Mouse (Mus musculus) gastrocnemius, postnatal 14 days (tissue): ENCODE results near the gene Gm42906. TPM values are rescaled to one million over a fixed set of nuclear protein-coding genes. Genes with fewer than 3 reads are reported as not detected.

Experiments used
- DNase-seq: peaks from one replicate; pipeline ENCODE4 v3.0.0; 2021; ENCODE audit warnings: mixed read lengths
- intact Hi-C: fragments of 180-260 bp; cut with DNase I; formaldehyde crosslinking; loops from one replicate; pipeline ENCODE4 v1.15.1; 2025; ENCODE audit warnings: low total_unique reads
- total RNA-seq, 2 experiments: library from RNA; stranded (reverse); gene quantifications; 2 replicates each; pipeline ENCODE4 v1.2.3; 2021

Gm42906 gene
- total RNA-seq, 2 experiments from 2014 or later = 1.5 TPM; not detected in 1

GRCm38 (mm10) chr5:151399918-151400556 lies 27.9 kb downstream of the Gm42906 start:
- intact Hi-C loops = no loop called here
- no peak for DNase-seq

GRCm38 (mm10) chr5:151396119-151396518 lies 31.8 kb downstream of the Gm42906 start:
- no peak for DNase-seq
- intact Hi-C loops = no loop called here

- intact Hi-C loops = no loop called here
- DNase-seq = no peak
These were observed 33.3 kb downstream of the Gm42906 start for GRCm38 (mm10) chr5:151394690-151395089.

DNA sequence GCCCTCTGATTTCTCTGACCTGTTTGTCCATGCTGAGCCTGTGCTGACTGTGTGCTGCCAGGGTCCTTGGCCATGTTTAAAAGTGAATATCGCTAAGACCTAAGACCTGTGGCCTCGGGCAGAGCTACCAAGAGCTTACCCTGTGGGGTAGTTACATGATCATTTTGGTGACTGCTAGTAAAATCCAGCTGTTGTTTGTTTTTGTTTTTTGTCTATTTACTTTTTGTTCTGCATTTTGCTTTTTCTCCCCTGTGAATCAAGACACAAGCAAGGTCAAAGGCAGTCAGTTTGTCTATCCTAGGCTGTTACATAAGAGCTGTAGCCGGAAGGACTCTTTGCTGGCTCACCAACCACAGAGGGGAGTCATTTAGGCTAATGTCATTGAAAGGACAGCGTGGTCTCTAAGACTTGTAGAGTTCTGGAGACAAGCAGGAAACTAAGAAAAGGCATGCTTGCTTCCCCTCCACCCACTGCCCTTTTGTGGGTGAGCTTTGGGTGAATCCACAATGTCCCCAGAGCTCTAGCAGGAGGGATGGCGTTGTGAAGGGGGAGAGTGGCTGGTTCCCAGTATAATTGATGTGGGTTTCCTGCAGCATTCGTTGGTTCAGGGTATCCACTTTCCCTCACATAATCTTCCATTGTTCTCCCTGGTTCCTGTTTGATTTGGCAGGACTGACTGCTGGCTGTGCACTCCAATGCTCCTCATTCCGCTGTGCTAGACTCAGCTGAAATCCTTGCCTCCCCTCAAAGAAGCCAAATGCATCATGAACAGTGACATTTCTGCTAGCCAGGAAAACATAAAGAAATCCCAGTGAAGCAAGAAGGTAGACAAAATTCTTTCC lies 33.9 kb downstream of the Gm42906 start:
- DNase-seq = peak; percentile 5
- intact Hi-C loops = no loop called here

DNA sequence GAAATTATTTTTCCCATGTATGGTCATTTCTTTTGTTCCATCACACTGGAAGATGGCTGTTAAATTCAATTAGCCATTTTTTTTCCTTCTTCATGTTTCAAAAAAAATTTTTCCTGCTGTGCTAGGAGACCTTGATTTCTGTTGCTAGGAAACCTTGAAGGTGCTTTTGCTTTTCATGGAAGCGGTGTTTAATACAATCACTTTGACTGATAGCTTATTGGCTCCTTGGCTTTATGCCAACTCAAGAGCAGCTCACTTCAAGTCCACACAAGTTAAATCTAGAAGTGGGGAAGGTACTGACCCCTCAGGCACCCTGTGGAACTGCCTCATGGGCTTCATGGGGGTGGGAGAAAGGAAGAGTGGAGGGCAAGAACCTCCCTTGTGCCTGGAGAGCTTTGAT lies 38.1 kb downstream of the Gm42906 start:
- no peak for DNase-seq

GRCm38 (mm10) chr5:151379896-151380295 lies 48.1 kb downstream of the Gm42906 start:
- intact Hi-C loops = no loop called here
- no peak for DNase-seq

More for the DNA sequence above, 38.1 kb downstream of the Gm42906 start:
- intact Hi-C loops = no loop called here

DNA sequence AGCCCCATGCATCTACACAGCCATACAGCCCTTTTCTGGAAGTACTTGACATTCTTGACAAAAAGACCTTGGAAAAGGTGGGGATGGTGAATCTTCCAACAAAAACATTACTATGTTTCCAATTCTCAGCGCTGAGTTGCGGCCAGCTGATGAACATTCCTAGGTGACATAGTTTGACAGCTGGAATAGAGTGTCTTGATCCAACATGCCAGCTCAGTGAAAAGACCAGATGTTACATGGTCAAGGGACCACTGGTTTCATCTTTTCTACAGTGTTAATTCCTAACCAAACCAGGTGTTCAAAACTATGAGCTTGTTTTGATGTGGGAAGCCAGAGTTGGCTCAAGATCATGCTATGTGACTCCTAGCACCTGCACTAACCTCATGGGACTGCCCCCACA lies 48.8 kb downstream of the Gm42906 start:
- DNase-seq = no peak
- intact Hi-C loops = no loop called here

DNA sequence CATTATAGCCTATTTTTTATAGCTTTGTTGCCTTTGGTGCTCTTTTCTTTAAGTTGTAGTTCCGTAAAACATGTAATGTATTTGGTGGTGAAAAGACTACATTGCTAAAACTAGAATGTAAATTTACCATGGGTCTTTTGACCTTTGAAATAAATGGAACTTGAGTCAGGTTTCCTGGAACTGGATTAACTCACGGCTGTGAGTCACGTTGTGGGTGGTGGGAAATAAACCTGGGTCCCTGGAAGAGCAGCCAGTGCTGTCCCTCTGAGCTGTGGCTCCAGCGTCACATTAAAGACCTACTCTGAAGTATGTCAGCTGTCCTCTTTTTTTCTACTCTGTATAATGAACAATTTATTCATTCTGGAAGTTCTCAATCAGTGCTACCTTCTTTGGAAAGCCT lies 51.0 kb downstream of the Gm42906 start:
- intact Hi-C loops = no loop called here
- DNase-seq = no peak

DNA sequence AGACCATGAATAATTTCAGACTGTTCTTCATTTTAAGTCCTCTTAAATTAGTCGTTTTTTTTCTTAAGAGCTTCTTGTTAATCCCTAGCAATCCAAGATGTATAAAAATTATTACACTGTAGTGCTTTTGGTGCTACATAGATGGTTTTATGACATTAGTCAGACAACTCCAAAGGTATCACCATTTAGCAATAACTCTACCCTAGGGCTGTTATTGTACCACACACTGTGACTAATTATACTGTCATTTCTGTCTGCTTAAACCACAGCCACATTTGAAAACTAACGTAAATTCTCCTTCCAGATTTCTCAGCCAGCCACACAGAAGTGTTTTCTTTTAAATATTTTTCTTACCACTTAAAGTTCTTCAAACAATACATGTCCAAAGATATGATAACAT lies 53.1 kb downstream of the Gm42906 start:
- intact Hi-C loops = no loop called here
- DNase-seq = no peak

- DNase-seq = no peak
- intact Hi-C loops = no loop called here
These were observed 56.8 kb downstream of the Gm42906 start for GRCm38 (mm10) chr5:151371130-151371529.

GRCm38 (mm10) chr5:151369306-151369721 lies 58.6 kb downstream of the Gm42906 start:
- DNase-seq = no peak
- intact Hi-C loops = loop anchor here (10.0 kb wide), 2 partner anchors 135 to 235 kb away; partner anchors contain the start of gene Stard13

DNA sequence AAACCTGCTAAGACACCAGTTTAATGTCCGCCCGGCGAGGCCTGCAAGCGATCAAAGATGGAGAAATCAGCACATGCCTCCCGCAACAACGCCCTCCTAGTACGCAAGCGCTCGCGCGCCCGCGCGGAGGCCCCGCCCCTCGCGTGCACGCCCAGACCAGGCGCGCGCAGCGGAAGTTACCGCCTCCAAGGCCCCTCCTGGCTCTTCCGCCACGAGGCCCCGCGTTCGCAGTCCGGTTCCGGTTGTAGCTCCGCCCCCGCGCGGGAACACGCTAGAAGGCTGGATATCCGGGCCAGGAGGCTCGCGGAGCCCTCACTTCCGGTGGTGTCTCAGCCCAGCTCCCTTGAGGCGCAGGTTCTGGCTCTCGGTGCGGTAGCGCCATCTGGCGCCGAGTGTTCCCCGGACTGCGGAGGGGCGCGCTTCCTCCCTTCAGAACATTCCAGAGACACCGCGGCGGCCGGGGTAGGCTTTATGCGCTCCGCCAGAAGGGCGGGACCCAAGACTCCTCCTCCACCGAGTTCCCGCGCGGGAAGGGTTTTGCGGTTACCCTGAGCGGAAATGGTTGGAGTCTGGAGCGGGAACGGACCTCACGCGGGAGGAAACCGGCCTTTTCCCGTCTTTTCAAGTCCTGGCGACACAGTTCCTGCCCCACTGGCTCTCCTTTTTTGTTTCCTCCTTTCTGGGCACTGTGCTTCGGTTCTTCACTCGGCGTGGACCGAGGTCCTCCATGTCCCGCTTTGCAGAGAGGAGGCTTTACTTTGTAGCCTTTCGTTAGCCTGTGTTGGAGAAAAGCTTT lies 59.4 kb downstream of the Gm42906 start:
- intact Hi-C loops = loop anchor here (10.0 kb wide), 2 partner anchors 134 to 234 kb away; partner anchors contain the start of gene Stard13
- DNase-seq = peak; percentile 100

- intact Hi-C loops = loop anchor here (10.0 kb wide), 2 partner anchors 133 to 233 kb away; partner anchors contain the start of gene Stard13
- peak; percentile 49 for DNase-seq
These were observed 60.0 kb downstream of the Gm42906 start for GRCm38 (mm10) chr5:151367881-151368394.

DNA sequence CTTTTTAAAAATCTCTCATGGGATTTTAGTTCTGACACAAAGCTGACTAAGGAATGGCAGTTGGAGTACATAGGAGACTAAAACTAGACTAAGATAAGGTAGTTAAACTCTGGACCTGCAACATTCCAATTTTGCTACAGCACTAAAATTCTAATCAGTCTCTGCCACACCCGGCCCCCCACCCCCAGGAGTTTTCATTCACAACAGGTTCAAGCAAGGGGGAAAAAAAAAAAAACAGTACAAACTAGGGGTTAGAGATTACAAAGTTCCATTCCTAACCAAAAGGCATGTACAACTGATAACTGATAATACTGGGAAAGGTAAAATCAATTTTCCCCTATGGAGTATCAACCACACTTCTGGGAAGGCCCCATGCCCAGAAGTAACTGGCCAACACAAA lies 60.6 kb downstream of the Gm42906 start:
- no peak for DNase-seq
- intact Hi-C loops = loop anchor here (10.0 kb wide), 2 partner anchors 133 to 233 kb away; partner anchors contain the start of gene Stard13

DNA sequence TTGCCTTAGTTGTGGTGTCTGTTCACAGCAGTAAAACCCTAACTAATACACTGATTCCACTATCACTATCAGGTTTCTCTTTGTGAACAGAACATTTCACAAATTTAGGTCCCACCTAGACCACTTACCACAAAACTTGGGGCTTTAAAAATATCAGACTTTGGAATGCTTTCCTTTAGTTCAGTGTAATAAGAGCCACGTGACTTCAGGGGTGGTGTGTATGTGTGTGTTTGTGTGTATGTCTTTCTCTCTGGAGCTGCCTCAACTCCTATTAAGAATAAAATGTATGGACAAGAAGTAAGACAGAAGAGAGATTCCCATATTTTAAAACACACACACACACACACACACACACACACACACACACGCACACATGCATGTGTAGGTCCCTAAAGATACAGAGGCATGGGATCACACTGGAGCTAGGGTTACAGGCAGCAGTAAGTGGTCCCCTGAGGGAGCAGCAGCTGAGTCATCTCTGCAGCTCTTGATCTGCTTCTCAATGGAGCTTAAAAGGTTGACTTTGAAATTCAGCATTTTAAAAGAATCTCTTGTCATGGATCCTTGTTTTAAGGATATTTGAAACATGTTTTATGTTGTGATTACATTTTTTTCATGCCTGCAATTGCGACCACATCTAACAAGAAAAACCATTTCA lies 64.5 kb downstream of the Gm42906 start:
- DNase-seq = no peak
- intact Hi-C loops = loop anchor here (10.0 kb wide), 2 partner anchors 129 to 229 kb away; partner anchors contain the start of gene Stard13

- DNase-seq = no peak
- intact Hi-C loops = no loop called here
These were observed 78.3 kb downstream of the Gm42906 start for GRCm38 (mm10) chr5:151349616-151350015.

- intact Hi-C loops = no loop called here
- no peak for DNase-seq
These were observed 79.5 kb downstream of the Gm42906 start for GRCm38 (mm10) chr5:151348418-151348817.

DNA sequence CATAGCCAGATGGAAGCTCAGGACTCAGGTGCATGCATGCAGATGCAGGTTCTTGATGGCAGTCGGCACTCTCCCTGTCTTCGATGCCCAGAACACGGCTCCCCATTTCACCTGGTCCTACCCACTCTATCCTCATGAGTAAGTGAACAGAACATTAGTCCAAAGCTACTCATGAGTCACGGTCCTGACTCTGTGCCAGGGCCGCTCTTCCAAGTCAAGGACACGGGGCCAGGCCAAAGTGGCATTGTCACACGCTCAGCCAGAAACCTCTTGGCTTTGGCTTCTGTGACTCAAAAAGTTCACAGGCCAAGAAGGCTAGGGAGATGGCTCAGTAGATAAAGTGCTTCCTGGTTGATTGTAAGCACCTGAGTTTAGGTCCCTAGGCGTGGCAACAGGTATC lies 81.3 kb downstream of the Gm42906 start:
- intact Hi-C loops = no loop called here
- DNase-seq = peak; percentile 42

DNA sequence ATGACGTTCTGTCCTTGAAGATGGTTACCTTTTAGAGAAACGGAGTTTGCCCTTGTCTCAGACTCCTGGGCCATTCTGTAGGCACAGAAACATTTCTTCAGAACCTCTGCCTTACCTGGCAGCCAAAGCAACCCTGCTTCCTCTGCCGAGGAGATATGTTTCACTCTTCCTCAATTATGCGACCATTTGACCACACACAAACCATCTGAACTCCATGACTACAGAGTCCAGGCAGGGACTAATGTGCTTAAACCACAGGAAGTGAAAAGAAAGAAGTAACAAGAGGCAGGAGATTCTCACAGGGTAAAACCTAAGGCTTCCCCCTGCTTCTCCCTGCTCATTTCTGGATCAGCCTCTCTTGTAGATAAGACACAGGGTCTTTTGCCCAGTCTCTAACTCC lies 83.2 kb downstream of the Gm42906 start:
- no peak for DNase-seq
- intact Hi-C loops = no loop called here
